Mouse (Mus musculus): Measurements from ENCODE around the gene 4930568D16Rik. TPM values are rescaled to one million over a fixed set of nuclear protein-coding genes. Genes with fewer than 3 reads are reported as not detected.

Gene 4930568D16Rik
- polyA plus RNA-seq, 1 experiment from 2014 or later: not detected

GRCm38 (mm10) chr2:35338036-35338435, 29.5 kb downstream of the 4930568D16Rik start:
- no peaks in the 10 kb centered on the region for H3K36me3 ChIP-seq (ENCODE audit: poor library complexity, severe bottlenecking)
- no peaks in the 10 kb centered on the region for H3K27me3 ChIP-seq
- H3K9ac ChIP-seq: no peak overlapping the region
- H3K4me1 ChIP-seq: peaks cover 17% of the 10 kb centered on the region
- no peak for ATAC-seq
- no peaks in the 10 kb centered on the region for H3K9me3 ChIP-seq (replicated peaks)
- no peak overlapping the region for H3K27ac ChIP-seq
- H3K4me3 ChIP-seq: no peak overlapping the region
- no peak overlapping the region for H3K4me2 ChIP-seq
- WGBS: 82% methylated on average over 1 of the region's 1 CpGs

- peaks cover 17% of the 10 kb centered on the region for H3K4me1 ChIP-seq
- H3K27ac ChIP-seq: peak overlapping the region; percentile 12; the same call in 1 of the 2 replicates
- no peaks in the 10 kb centered on the region for H3K27me3 ChIP-seq
- no peak for ATAC-seq
- no peaks in the 10 kb centered on the region for H3K36me3 ChIP-seq (ENCODE audit: poor library complexity, severe bottlenecking)
- peak overlapping the region; percentile 67 for H3K4me3 ChIP-seq
- no peaks in the 10 kb centered on the region for H3K9me3 ChIP-seq (replicated peaks)
- WGBS: 45% methylated on average over 10 of the region's 10 CpGs
- peak overlapping the region; percentile 72 for H3K9ac ChIP-seq
- H3K4me2 ChIP-seq: peak overlapping the region; percentile 96
These were observed 30.1 kb downstream of the 4930568D16Rik start for GRCm38 (mm10) chr2:35337419-35337818.

- Histone ChIP-seq H3K27ac (peak within 1 kb of the TSS; percentile 65), H3K36me3 (ENCODE audit: poor library complexity, severe bottlenecking) (no peaks in the 10 kb centered on the region), H3K4me3 (peak within 1 kb of the TSS; percentile 67), H3K4me2 (peak within 1 kb of the TSS; percentile 96), H3K4me1 (peaks cover 17% of the 10 kb centered on the region), H3K9ac (peak within 1 kb of the TSS; percentile 72), H3K27me3 (no peaks in the 10 kb centered on the region), H3K9me3 (replicated peaks) (no peaks in the 10 kb centered on the region)
- peak; percentile 98 for ATAC-seq
- WGBS: under 1% methylated on average over 45 of the region's 45 CpGs
These were observed 30.9 kb downstream of the 4930568D16Rik start, which contains the start of gene Stom for GRCm38 (mm10) chr2:35336388-35337280. Stom (minus strand) TSS chr2:35336976.

- no peak for ATAC-seq
These were observed 31.9 kb downstream of the 4930568D16Rik start for GRCm38 (mm10) chr2:35335620-35336019.

GRCm38 (mm10) chr2:35333670-35334069, 33.9 kb downstream of the 4930568D16Rik start:
- H3K27me3 ChIP-seq: no peaks in the 10 kb centered on the region
- H3K9me3 ChIP-seq (replicated peaks): no peaks in the 10 kb centered on the region
- no peaks in the 10 kb centered on the region for H3K36me3 ChIP-seq (ENCODE audit: poor library complexity, severe bottlenecking)
- peaks cover 17% of the 10 kb centered on the region for H3K4me1 ChIP-seq
- H3K4me2 ChIP-seq: no peak overlapping the region
- no peak overlapping the region for H3K27ac ChIP-seq
- H3K9ac ChIP-seq: no peak overlapping the region
- ATAC-seq: no peak
- no peak overlapping the region for H3K4me3 ChIP-seq

More at GRCm38 (mm10) chr2:35335620-35336019, 31.9 kb downstream of the 4930568D16Rik start:
- peaks cover 17% of the 10 kb centered on the region for H3K4me1 ChIP-seq
- no peaks in the 10 kb centered on the region for H3K27me3 ChIP-seq
- H3K4me2 ChIP-seq: peak overlapping the region; percentile 96
- H3K9ac ChIP-seq: peak overlapping the region; percentile 72; the same call in 1 of the 2 replicates
- no peaks in the 10 kb centered on the region for H3K36me3 ChIP-seq (ENCODE audit: poor library complexity, severe bottlenecking)
- H3K9me3 ChIP-seq (replicated peaks): no peaks in the 10 kb centered on the region
- WGBS: 5% methylated on average over 7 of the region's 7 CpGs
- no peak overlapping the region for H3K27ac ChIP-seq
- peak overlapping the region; percentile 67 for H3K4me3 ChIP-seq

- Histone ChIP-seq H3K4me2 (no peak overlapping the region), H3K4me1 (peaks cover 8% of the 10 kb centered on the region), H3K27ac (no peak overlapping the region), H3K9me3 (replicated peaks) (no peaks in the 10 kb centered on the region), H3K36me3 (ENCODE audit: poor library complexity, severe bottlenecking) (no peaks in the 10 kb centered on the region), H3K9ac (no peak overlapping the region), H3K27me3 (no peaks in the 10 kb centered on the region), H3K4me3 (no peak overlapping the region)
- ATAC-seq: no peak
- 88% methylated on average over 2 of the region's 2 CpGs for WGBS
These were observed 36.3 kb downstream of the 4930568D16Rik start for GRCm38 (mm10) chr2:35331205-35331604.

- Histone ChIP-seq H3K9me3 (replicated peaks) (no peaks in the 10 kb centered on the region), H3K4me1 (no peaks in the 10 kb centered on the region), H3K27me3 (no peaks in the 10 kb centered on the region), H3K9ac (no peak overlapping the region), H3K36me3 (ENCODE audit: poor library complexity, severe bottlenecking) (no peaks in the 10 kb centered on the region), H3K4me2 (no peak overlapping the region), H3K27ac (no peak overlapping the region), H3K4me3 (no peak overlapping the region)
- WGBS: 87% methylated on average over 2 of the region's 2 CpGs
- no peak for ATAC-seq
These were observed 38.5 kb downstream of the 4930568D16Rik start for GRCm38 (mm10) chr2:35329061-35329460.

GRCm38 (mm10) chr2:35328064-35328792, 39.3 kb downstream of the 4930568D16Rik start:
- no peaks in the 10 kb centered on the region for H3K9me3 ChIP-seq (replicated peaks)
- no peak for ATAC-seq
- no peak overlapping the region for H3K27ac ChIP-seq
- no peaks in the 10 kb centered on the region for H3K36me3 ChIP-seq (ENCODE audit: poor library complexity, severe bottlenecking)
- H3K4me2 ChIP-seq: no peak overlapping the region
- WGBS: 32% methylated on average over 11 of the region's 11 CpGs
- no peaks in the 10 kb centered on the region for H3K27me3 ChIP-seq
- H3K4me3 ChIP-seq: no peak overlapping the region
- H3K9ac ChIP-seq: no peak overlapping the region
- H3K4me1 ChIP-seq: no peaks in the 10 kb centered on the region

GRCm38 (mm10) chr2:35327583-35327982, 39.9 kb downstream of the 4930568D16Rik start:
- no peak for ATAC-seq
- 66% methylated on average over 10 of the region's 10 CpGs for WGBS
- peaks cover 5% of the 10 kb centered on the region for H3K4me1 ChIP-seq
- H3K4me2 ChIP-seq: no peak overlapping the region
- no peaks in the 10 kb centered on the region for H3K27me3 ChIP-seq
- no peaks in the 10 kb centered on the region for H3K9me3 ChIP-seq (replicated peaks)
- H3K9ac ChIP-seq: no peak overlapping the region
- no peak overlapping the region for H3K4me3 ChIP-seq
- no peak overlapping the region for H3K27ac ChIP-seq
- H3K36me3 ChIP-seq (ENCODE audit: poor library complexity, severe bottlenecking): no peaks in the 10 kb centered on the region

- Histone ChIP-seq H3K36me3 (ENCODE audit: poor library complexity, severe bottlenecking) (no peaks in the 10 kb centered on the region), H3K27me3 (no peaks in the 10 kb centered on the region), H3K9ac (no peak overlapping the region), H3K4me3 (no peak overlapping the region), H3K4me2 (no peak overlapping the region), H3K27ac (no peak overlapping the region), H3K9me3 (replicated peaks) (no peaks in the 10 kb centered on the region), H3K4me1 (peaks cover 10% of the 10 kb centered on the region)
- ATAC-seq: no peak
- 77% methylated on average over 1 of the region's 1 CpGs for WGBS
These were observed 40.6 kb downstream of the 4930568D16Rik start for GRCm38 (mm10) chr2:35326931-35327330.

GRCm38 (mm10) chr2:35325930-35326329, 41.6 kb downstream of the 4930568D16Rik start:
- H3K9me3 ChIP-seq (replicated peaks): no peaks in the 10 kb centered on the region
- ATAC-seq: no peak
- H3K27ac ChIP-seq: no peak overlapping the region
- H3K9ac ChIP-seq: no peak overlapping the region
- no peaks in the 10 kb centered on the region for H3K27me3 ChIP-seq
- H3K36me3 ChIP-seq (ENCODE audit: poor library complexity, severe bottlenecking): no peaks in the 10 kb centered on the region
- 66% methylated on average over 10 of the region's 10 CpGs for WGBS
- H3K4me3 ChIP-seq: no peak overlapping the region
- no peak overlapping the region for H3K4me2 ChIP-seq
- peaks cover 13% of the 10 kb centered on the region for H3K4me1 ChIP-seq

All from forebrain, embryonic 13.5 days (tissue).